Mouse (Mus musculus) liver, embryonic 14.5 days (tissue): ENCODE measurements around the gene Mgst3.

Experiments
- CTCF ChIP-seq: IDR thresholded peaks from 2 replicates; pipeline ENCODE4 v1.5.1; 2016; ENCODE audit warnings: antibody characterized with exemption, low read depth, control low read depth
- EP300 ChIP-seq: IDR thresholded peaks from 2 replicates; pipeline ENCODE4 v1.6.1; 2016; ENCODE audit warnings: antibody characterized with exemption, low read depth

DNA sequence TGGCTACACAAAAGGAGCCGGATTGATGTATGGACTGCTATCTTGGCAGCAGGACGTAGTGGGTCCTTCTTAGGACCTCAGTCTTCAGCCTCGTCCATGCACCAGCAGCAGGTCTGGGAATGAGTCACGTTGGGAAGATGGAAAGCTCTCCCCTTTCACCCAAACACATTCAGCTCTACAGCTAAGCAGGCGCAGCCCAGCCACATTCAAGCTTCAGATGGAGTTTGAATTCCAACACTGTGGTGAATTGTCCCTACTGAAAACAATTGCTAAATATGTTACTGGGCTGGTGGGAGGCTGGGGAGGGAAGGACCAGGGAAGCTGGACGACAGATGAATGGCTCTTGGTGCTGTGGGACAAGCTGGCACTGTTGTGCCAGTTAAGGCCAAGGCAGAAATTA is 5.1 kb downstream of the Mgst3 start:
- no peak for TF ChIP-seq CTCF
- TF ChIP-seq EP300, result no peak
